Comparison of ENCODE assay signal across 12 mouse cellular contexts in the genomic region with DNA sequence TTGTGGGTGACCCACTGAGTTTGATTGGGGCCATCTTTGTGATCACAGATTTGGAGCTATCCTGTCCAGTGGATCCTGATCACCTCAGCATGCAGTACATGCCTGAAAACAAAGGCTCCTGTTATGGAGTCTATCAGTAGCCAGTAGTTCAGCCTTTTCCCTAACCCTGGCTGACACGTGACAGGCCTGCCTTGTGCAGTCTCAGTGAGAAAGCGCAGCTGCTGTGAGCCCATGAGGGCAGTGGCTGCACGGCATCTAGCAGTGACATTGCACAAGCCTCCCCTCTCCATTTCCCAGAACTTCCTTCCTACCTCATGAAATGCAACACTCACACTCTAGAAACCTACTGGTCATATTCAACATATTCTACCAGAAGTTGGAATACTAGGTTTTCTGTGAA. TPM values are rescaled to one million over a fixed set of nuclear protein-coding genes. Genes with fewer than 3 reads are reported as not detected.
DNase-seq lines count a peak whose midpoint lies in the region; ATAC-seq and TF ChIP-seq lines count a peak whose summit lies in the region.
"Had no signal": no experiment of that assay in that cellular context is flagged by ENCODE, and none has a peak within 500 bp of the region (broad histone marks: within the 10 kb centered on the region; RNA-seq: fewer than 3 reads in every experiment).

No protein-coding gene starts in this region.

- no peaks in the 10 kb centered on the region for H3K27me3 ChIP-seq in heart, embryonic 13.5 days (replicated peaks)
- H3K27me3 ChIP-seq in liver, embryonic 11.5 days (replicated peaks; ENCODE audit: control insufficient read depth, insufficient read depth, low read length): no peaks in the 10 kb centered on the region
- H3K27me3 ChIP-seq in liver, postnatal 0 days (ENCODE audit: insufficient read depth, low read length): no peaks in the 10 kb centered on the region
- H3K27me3 ChIP-seq in lung, embryonic 15.5 days: no peaks in the 10 kb centered on the region
- H3K27me3 ChIP-seq: neural tube, embryonic 13.5 days had no signal

- peak overlapping the region; percentile 25; the same call in 1 of the 2 replicates for H3K9ac ChIP-seq in heart, embryonic 13.5 days
- no peak overlapping the region for H3K9ac ChIP-seq in liver, embryonic 11.5 days (ENCODE audit: low read depth, low read length)
- H3K9ac ChIP-seq in liver, postnatal 0 days (replicated peaks): no peak overlapping the region
- no peak overlapping the region for H3K9ac ChIP-seq in lung, embryonic 15.5 days
- H3K9ac ChIP-seq: neural tube, embryonic 13.5 days had no signal

- no peak for TF ChIP-seq CTCF in liver, postnatal 0 days (IDR thresholded peaks at IDR 0.05; ENCODE audit: low read depth)

- H3K4me3 ChIP-seq in heart, embryonic 13.5 days: no peak overlapping the region
- no peak overlapping the region for H3K4me3 ChIP-seq in liver, embryonic 11.5 days (ENCODE audit: low read depth, low read length)
- H3K4me3 ChIP-seq in liver, postnatal 0 days (ENCODE audit: low read depth, low read length): no peak overlapping the region
- no peak overlapping the region for H3K4me3 ChIP-seq in lung, embryonic 15.5 days
- H3K4me3 ChIP-seq: neural tube, embryonic 13.5 days had no signal

- H3K27ac ChIP-seq in heart, embryonic 13.5 days (replicated peaks): peak overlapping the region; percentile 84
- H3K27ac ChIP-seq in liver, embryonic 11.5 days (ENCODE audit: low read depth, low read length): no peak overlapping the region
- no peak overlapping the region for H3K27ac ChIP-seq in liver, postnatal 0 days (ENCODE audit: low read depth)
- H3K27ac ChIP-seq in lung, embryonic 15.5 days: peak overlapping the region; percentile 84
- H3K27ac ChIP-seq: neural tube, embryonic 13.5 days had no signal

- intact Hi-C loops in heart, postnatal 25 days (cut with DNase I): no loop called here

- WGBS in heart, embryonic 13.5 days: 39% methylated on average over 3 of the region's 3 CpGs
- 74% methylated on average over 3 of the region's 3 CpGs for WGBS in liver, embryonic 11.5 days
- 61% methylated on average over 3 of the region's 3 CpGs for WGBS in liver, postnatal 0 days (ENCODE audit: insufficient replicate concordance)
- 59% methylated on average over 3 of the region's 3 CpGs for WGBS in lung, embryonic 15.5 days

- H3K4me2 ChIP-seq in heart, embryonic 13.5 days: no peak overlapping the region
- no peak overlapping the region for H3K4me2 ChIP-seq in liver, embryonic 11.5 days
- no peak overlapping the region for H3K4me2 ChIP-seq in liver, postnatal 0 days (ENCODE audit: low read depth, low read length)
- no peak overlapping the region for H3K4me2 ChIP-seq in lung, embryonic 15.5 days
- H3K4me2 ChIP-seq: neural tube, embryonic 13.5 days had no signal

- no peak for DNase-seq in heart, postnatal 25 days (ENCODE audit: low spot score)
- no peak for DNase-seq in liver, embryonic 11.5 days (ENCODE audit: low spot score)
- no peak for DNase-seq in liver, postnatal 0 days
- no peak for DNase-seq in thymus, postnatal 10 days (ENCODE audit: low spot score in 2 of 2)
- DNase-seq in urinary bladder, postnatal 14 days (ENCODE audit: low spot score): no peak
- DNase-seq: cerebellum, adult 8-10 months; thymus, postnatal 14 days had no signal

- no peaks in the 10 kb centered on the region for H3K9me3 ChIP-seq in heart, embryonic 13.5 days
- H3K9me3 ChIP-seq in liver, embryonic 11.5 days (ENCODE audit: control insufficient read depth, low read length): no peaks in the 10 kb centered on the region
- no peaks in the 10 kb centered on the region for H3K9me3 ChIP-seq in liver, postnatal 0 days (ENCODE audit: low read length)
- H3K9me3 ChIP-seq in lung, embryonic 15.5 days: no peaks in the 10 kb centered on the region
- H3K9me3 ChIP-seq: neural tube, embryonic 13.5 days had no signal

- H3K36me3 ChIP-seq in heart, embryonic 13.5 days: peaks cover 94% of the 10 kb centered on the region
- no peaks in the 10 kb centered on the region; the same call in none of the 2 replicates for H3K36me3 ChIP-seq in liver, embryonic 11.5 days (ENCODE audit: control insufficient read depth, insufficient read depth, low read length)
- peaks cover 17% of the 10 kb centered on the region for H3K36me3 ChIP-seq in liver, postnatal 0 days (replicated peaks; ENCODE audit: insufficient read depth, low read length)
- peaks cover 33% of the 10 kb centered on the region for H3K36me3 ChIP-seq in lung, embryonic 15.5 days
- H3K36me3 ChIP-seq: neural tube, embryonic 13.5 days had no signal

- ATAC-seq in heart, embryonic 13.5 days (ENCODE audit: extremely low read depth, insufficient number of reproducible peaks, low FRiP score, low TSS enrichment): no peak
- 0 out of 2 replicates have a peak, but pooled peaks have one; percentile 18 for ATAC-seq in liver, embryonic 11.5 days (replicated peaks; ENCODE audit: low FRiP score)
- no peak for ATAC-seq in liver, postnatal 0 days
- 0 out of 2 replicates have a peak, but pooled peaks have one; percentile 21 for ATAC-seq in lung, embryonic 15.5 days (ENCODE audit: borderline replicate concordance, extremely low read depth, low FRiP score, low TSS enrichment)
- ATAC-seq in megakaryocyte progenitor cell, adult 5-6 weeks (replicated peaks; ENCODE audit: poor library complexity): peak; percentile 79
- ATAC-seq: activated CD4-positive, CD25-positive, alpha-beta regulatory T cell, adult 4 months had no signal

- no peak for TF ChIP-seq EP300 in liver, postnatal 0 days (IDR thresholded peaks at IDR 0.05; ENCODE audit: low read depth)

- peaks cover 89% of the 10 kb centered on the region for H3K4me1 ChIP-seq in heart, embryonic 13.5 days
- no peaks in the 10 kb centered on the region for H3K4me1 ChIP-seq in liver, embryonic 11.5 days (replicated peaks; ENCODE audit: control insufficient read depth, insufficient read depth, low read length)
- no peaks in the 10 kb centered on the region for H3K4me1 ChIP-seq in liver, postnatal 0 days (ENCODE audit: insufficient read depth)
- H3K4me1 ChIP-seq in lung, embryonic 15.5 days: peaks cover 38% of the 10 kb centered on the region
- H3K4me1 ChIP-seq: neural tube, embryonic 13.5 days had no signal

RNA-seq across cellular contexts. Expression of a gene that starts 20.6 kb away (rescaled TPM):
- polyA plus RNA-seq in heart, embryonic 13.5 days (2015; fragmentation: Nextera tagmentation; extraction: Ambion mirVana): 686 and 787 TPM in 2 replicates
- 100 to 1,000 TPM; 145 to 158 TPM for total RNA-seq in heart, postnatal 25 days (2021)
- polyA plus RNA-seq in liver, embryonic 11.5 days (2014; fragmentation: Nextera tagmentation; extraction: Ambion mirVana): 57.2 and 58.5 TPM in 2 replicates
- 18.1 and 19.2 TPM in 2 replicates for polyA plus RNA-seq in liver, postnatal 0 days (2015; fragmentation: Nextera tagmentation; extraction: Ambion mirVana)
- polyA plus RNA-seq in lung, embryonic 15.5 days (2015; fragmentation: Nextera tagmentation; extraction: Ambion mirVana): 326 and 333 TPM in 2 replicates
- 156 and 166 TPM in 2 replicates for total RNA-seq in megakaryocyte progenitor cell, adult 5-6 weeks (2015)
- 42.3 and 48.5 TPM in 2 replicates for total RNA-seq in megakaryocyte progenitor cell, adult 5-6 weeks (2017)

Comparison
In these comparisons a context has a peak if more than half of its experiments do, and no peak if none do; other contexts are left out.
1. ATAC-seq: peak in liver, embryonic 11.5 days (single experiment), lung, embryonic 15.5 days (single experiment) and megakaryocyte progenitor cell, adult 5-6 weeks (single experiment); none in heart, embryonic 13.5 days (single experiment) and liver, postnatal 0 days (single experiment).
2. H3K27ac ChIP-seq: peak in heart, embryonic 13.5 days (single experiment) and lung, embryonic 15.5 days (single experiment); none in liver, embryonic 11.5 days (single experiment) and liver, postnatal 0 days (single experiment).